In genomic region chr15:79892995-79893823, GRCm38 (mm10) we compare ENCODE assay signal across 8 mouse cellular contexts. TPM values are rescaled to one million over a fixed set of nuclear protein-coding genes. Genes with fewer than 3 reads are reported as not detected.
DNase-seq lines count a peak whose midpoint lies in the region; ATAC-seq and TF ChIP-seq lines count a peak whose summit lies in the region.

No protein-coding gene starts in this region.

- no peaks in the 10 kb centered on the region for H3K9me3 ChIP-seq in kidney, embryonic 14.5 days (ENCODE audit: control insufficient read depth, low read length)
- H3K9me3 ChIP-seq in MEL (replicated peaks; ENCODE audit: insufficient read depth, low read length): no peaks in the 10 kb centered on the region
- no peaks in the 10 kb centered on the region for H3K9me3 ChIP-seq in hindbrain, postnatal 0 days (ENCODE audit: low read length)
- H3K9me3 ChIP-seq in midbrain, embryonic 14.5 days (ENCODE audit: control insufficient read depth, low read length): no peaks in the 10 kb centered on the region

- no peak overlapping the region for H3K27ac ChIP-seq in kidney, embryonic 14.5 days (ENCODE audit: low read depth, low read length)
- H3K27ac ChIP-seq in MEL (ENCODE audit: control insufficient read depth, low read depth, low read length): no peak overlapping the region
- no peak overlapping the region for H3K27ac ChIP-seq in hindbrain, postnatal 0 days
- H3K27ac ChIP-seq in midbrain, embryonic 14.5 days (replicated peaks; ENCODE audit: low read depth, low read length): no peak overlapping the region

- WGBS in kidney, embryonic 14.5 days: 74% methylated on average over 14 of the region's 15 CpGs
- 84% methylated on average over 15 of the region's 15 CpGs for WGBS in hindbrain, postnatal 0 days
- 82% methylated on average over 15 of the region's 15 CpGs for WGBS in midbrain, embryonic 14.5 days

- H3K27me3 ChIP-seq in kidney, embryonic 14.5 days (ENCODE audit: control insufficient read depth, insufficient read depth, low read length): no peaks in the 10 kb centered on the region; the same call in none of the 2 replicates
- no peaks in the 10 kb centered on the region for H3K27me3 ChIP-seq in MEL (ENCODE audit: control insufficient read depth in 1 of 2, insufficient read depth in 2 of 2, low read length in 2 of 2)
- no peaks in the 10 kb centered on the region for H3K27me3 ChIP-seq in hindbrain, postnatal 0 days (ENCODE audit: insufficient read depth, low read length)
- H3K27me3 ChIP-seq in midbrain, embryonic 14.5 days (ENCODE audit: control insufficient read depth, insufficient read depth, low read length): no peaks in the 10 kb centered on the region

- DNase-seq in kidney, adult 9 months: no peak
- DNase-seq in MEL (ENCODE audit: low read depth, low spot score): no peak
- no peak for DNase-seq in hindbrain, postnatal 0 days (ENCODE audit: low spot score)
- no peak for DNase-seq in left cerebral cortex, postnatal 14 days (ENCODE audit: low spot score in 2 of 2)
- no peak for DNase-seq in midbrain, embryonic 14.5 days
- DNase-seq in ovary, adult 18-20 months (ENCODE audit: low spot score): no peak

- H3K4me2 ChIP-seq in kidney, embryonic 14.5 days (replicated peaks; ENCODE audit: low read depth, low read length): peak overlapping the region; percentile 60
- H3K4me2 ChIP-seq in hindbrain, postnatal 0 days (ENCODE audit: low read depth, low read length): peak overlapping the region; percentile 62; the same call in 1 of the 2 replicates
- H3K4me2 ChIP-seq in midbrain, embryonic 14.5 days (ENCODE audit: low read length): no peak overlapping the region

- intact Hi-C loops in left cerebral cortex, postnatal 14 days (cut with DNase I): no loop called here

- TF ChIP-seq CTCF in MEL (IDR thresholded peaks at IDR 0.05 in 2 of 3, conservative IDR thresholded peaks at IDR 0.05 in 1 of 3; ENCODE audit: control insufficient read depth in 1 of 3, insufficient read depth in 1 of 3, low read depth in 2 of 3, low read length in 3 of 3, poor library complexity in 1 of 3, severe bottlenecking in 1 of 3): no peak
- no peak for TF ChIP-seq CTCF in hindbrain, postnatal 0 days (IDR thresholded peaks at IDR 0.05; ENCODE audit: low read depth)

- no peak for ATAC-seq in kidney, embryonic 14.5 days (ENCODE audit: low FRiP score, low TSS enrichment)
- ATAC-seq in hindbrain, postnatal 0 days: no peak
- peak; percentile 32 for ATAC-seq in megakaryocyte progenitor cell, adult 5-6 weeks (replicated peaks; ENCODE audit: poor library complexity)
- no peak for ATAC-seq in midbrain, embryonic 14.5 days (ENCODE audit: low FRiP score, low TSS enrichment)

- peaks cover 5% of the 10 kb centered on the region for H3K79me2 ChIP-seq in MEL (ENCODE audit: control insufficient read depth, insufficient read depth, low read length, poor library complexity)

- TF ChIP-seq POLR2A in MEL (IDR thresholded peaks at IDR 0.05; ENCODE audit: control insufficient read depth in 1 of 2, insufficient read depth in 1 of 2, low read depth in 1 of 2, low read length in 2 of 2, poor library complexity in 1 of 2): no peak

- H3K4me3 ChIP-seq in kidney, embryonic 14.5 days (ENCODE audit: low read length): peak overlapping the region; percentile 45
- H3K4me3 ChIP-seq in MEL (ENCODE audit: control insufficient read depth in 1 of 2, insufficient read depth in 1 of 2, low read depth in 2 of 2, low read length in 2 of 2): peak overlapping the region; percentile 67 to 96
- no peak overlapping the region for H3K4me3 ChIP-seq in hindbrain, postnatal 0 days (ENCODE audit: low read length)
- H3K4me3 ChIP-seq in midbrain, embryonic 14.5 days (replicated peaks; ENCODE audit: low read depth, low read length): no peak overlapping the region

- no peak overlapping the region for H3K9ac ChIP-seq in kidney, embryonic 14.5 days (ENCODE audit: low read depth, low read length)
- peak overlapping the region; percentile 86 for H3K9ac ChIP-seq in MEL (ENCODE audit: control insufficient read depth, low read depth, low read length, poor library complexity, severe bottlenecking)
- no peak overlapping the region for H3K9ac ChIP-seq in hindbrain, postnatal 0 days (replicated peaks; ENCODE audit: low read length)
- no peak overlapping the region for H3K9ac ChIP-seq in midbrain, embryonic 14.5 days (replicated peaks; ENCODE audit: low read length)

- H3K4me1 ChIP-seq in kidney, embryonic 14.5 days (ENCODE audit: control insufficient read depth, insufficient read depth, low read length): no peaks in the 10 kb centered on the region
- peaks cover 4 to 17% of the 10 kb centered on the region in 2 experiments for H3K4me1 ChIP-seq in MEL (ENCODE audit: control insufficient read depth in 1 of 2, insufficient read depth in 2 of 2, low read length in 2 of 2)
- H3K4me1 ChIP-seq in hindbrain, postnatal 0 days (ENCODE audit: insufficient read depth, low read length): no peaks in the 10 kb centered on the region; the same call in 1 of the 2 replicates
- H3K4me1 ChIP-seq in midbrain, embryonic 14.5 days (ENCODE audit: control insufficient read depth, insufficient read depth, low read length): no peaks in the 10 kb centered on the region; the same call in none of the 2 replicates

- TF ChIP-seq RAD21 in MEL (IDR thresholded peaks at IDR 0.05; ENCODE audit: low read depth, low read length): no peak

- no peaks in the 10 kb centered on the region; the same call in 1 of the 2 replicates for H3K36me3 ChIP-seq in kidney, embryonic 14.5 days (ENCODE audit: control insufficient read depth, insufficient read depth, low read length)
- peaks cover 0 to 14% of the 10 kb centered on the region in 2 experiments; a peak in 2 of 4 replicates for H3K36me3 ChIP-seq in MEL (ENCODE audit: control insufficient read depth in 1 of 2, insufficient read depth in 2 of 2, low read length in 2 of 2)
- no peaks in the 10 kb centered on the region for H3K36me3 ChIP-seq in hindbrain, postnatal 0 days (ENCODE audit: insufficient read depth, low read length)
- H3K36me3 ChIP-seq in midbrain, embryonic 14.5 days (ENCODE audit: control insufficient read depth, insufficient read depth, low read length): no peaks in the 10 kb centered on the region

- TF ChIP-seq EP300 in MEL (IDR thresholded peaks at IDR 0.05; ENCODE audit: low read depth in 1 of 2, low read length in 2 of 2): no peak

TF ChIP-seq in MEL, 35 proteins besides CTCF, POLR2A, EP300 and RAD21:
- TF ChIP-seq POLR2AphosphoS2 (IDR thresholded peaks at IDR 0.05; ENCODE audit: low read length): no peak
- TF ChIP-seq TBP (IDR thresholded peaks at IDR 0.05; ENCODE audit: low read depth, low read length): peak; percentile 91

RNA-seq across cellular contexts. Expression of gene Apobec3, which starts 1.8 kb away (rescaled TPM):
- polyA plus RNA-seq in kidney, embryonic 14.5 days (2014; fragmentation: Nextera tagmentation; extraction: Ambion mirVana): 20.3 and 25.3 TPM in 2 replicates
- 17.2 and 22.2 TPM in 2 replicates for total RNA-seq in MEL (2012; rRNA removed)
- polyA plus RNA-seq in MEL (2012; ENCODE audit: insufficient read depth in 1 of 2, insufficient read length in 2 of 2, low read depth in 1 of 2, low replicate concordance in 2 of 2, missing spikeins in 1 of 2): 10 to 100 TPM in 1 of 2 experiments, not detected in 1; 38.6 TPM
- total RNA-seq in hindbrain, postnatal 0 days (2014; rRNA removed): 3.5 and 5.3 TPM in 2 replicates
- polyA plus RNA-seq in hindbrain, postnatal 0 days (2015; fragmentation: Nextera tagmentation; extraction: Ambion mirVana): 3.9 and 4.5 TPM in 2 replicates
- 167 and 177 TPM in 2 replicates for total RNA-seq in megakaryocyte progenitor cell, adult 5-6 weeks (2015)
- total RNA-seq in megakaryocyte progenitor cell, adult 5-6 weeks (2017): 159 and 166 TPM in 2 replicates
- 1 to 10 TPM; 4.2 to 5.1 TPM for total RNA-seq in left cerebral cortex, postnatal 14 days (2021)
- polyA plus RNA-seq in midbrain, embryonic 14.5 days (2014; fragmentation: Nextera tagmentation; extraction: Ambion mirVana): 0.92 and 5.0 TPM in 2 replicates

RNA-seq across cellular contexts. Expression of gene Cbx6, which starts 58.7 kb away (rescaled TPM):
- polyA plus RNA-seq in kidney, embryonic 14.5 days (2014; fragmentation: Nextera tagmentation; extraction: Ambion mirVana): 22.4 and 28.6 TPM in 2 replicates
- total RNA-seq in MEL (2012; rRNA removed): 21.7 and 25.1 TPM in 2 replicates
- polyA plus RNA-seq in MEL (2012; ENCODE audit: insufficient read depth in 1 of 2, insufficient read length in 2 of 2, low read depth in 1 of 2, low replicate concordance in 2 of 2, missing spikeins in 1 of 2): 10 to 100 TPM in 1 of 2 experiments, not detected in 1; 43.6 TPM
- total RNA-seq in hindbrain, postnatal 0 days (2014; rRNA removed): 92.4 and 107 TPM in 2 replicates
- 51.6 and 56.6 TPM in 2 replicates for polyA plus RNA-seq in hindbrain, postnatal 0 days (2015; fragmentation: Nextera tagmentation; extraction: Ambion mirVana)
- 5.9 and 6.1 TPM in 2 replicates for total RNA-seq in megakaryocyte progenitor cell, adult 5-6 weeks (2015)
- 7.5 and 11.5 TPM in 2 replicates for total RNA-seq in megakaryocyte progenitor cell, adult 5-6 weeks (2017)
- total RNA-seq in left cerebral cortex, postnatal 14 days (2021): 100 to 1,000 TPM; 429 to 483 TPM
- polyA plus RNA-seq in midbrain, embryonic 14.5 days (2014; fragmentation: Nextera tagmentation; extraction: Ambion mirVana): 46.7 and 52.1 TPM in 2 replicates

RNA-seq across cellular contexts. Expression of gene Npcd, which starts 59.2 kb away (rescaled TPM):
- polyA plus RNA-seq in kidney, embryonic 14.5 days (2014; fragmentation: Nextera tagmentation; extraction: Ambion mirVana): 0.22 TPM in 1 of 2 replicates, not detected in the other
- total RNA-seq in MEL (2012; rRNA removed): 0.23 TPM in 1 of 2 replicates, not detected in the other
- not detected for polyA plus RNA-seq in MEL (2012; ENCODE audit: insufficient read depth in 1 of 2, insufficient read length in 2 of 2, low read depth in 1 of 2, low replicate concordance in 2 of 2, missing spikeins in 1 of 2)
- total RNA-seq in hindbrain, postnatal 0 days (2014; rRNA removed): 5.4 and 12.6 TPM in 2 replicates
- 2.4 and 2.7 TPM in 2 replicates for polyA plus RNA-seq in hindbrain, postnatal 0 days (2015; fragmentation: Nextera tagmentation; extraction: Ambion mirVana)
- total RNA-seq in megakaryocyte progenitor cell, adult 5-6 weeks (2015): 0.51 TPM in 1 of 2 replicates, not detected in the other
- 0.34 TPM in 1 of 2 replicates, not detected in the other for total RNA-seq in megakaryocyte progenitor cell, adult 5-6 weeks (2017)
- 10 to 100 TPM in 1 of 2 experiments, 1 to 10 TPM in 1; 7.3 to 53.6 TPM for total RNA-seq in left cerebral cortex, postnatal 14 days (2021)
- polyA plus RNA-seq in midbrain, embryonic 14.5 days (2014; fragmentation: Nextera tagmentation; extraction: Ambion mirVana): 0.26 TPM in 1 of 2 replicates, not detected in the other

Comparison
In these comparisons a context has a peak if more than half of its experiments do, and no peak if none do; other contexts are left out.
1. H3K4me3 ChIP-seq: peak in kidney, embryonic 14.5 days (single experiment) and MEL (2 of 2); none in hindbrain, postnatal 0 days (single experiment) and midbrain, embryonic 14.5 days (single experiment).